13 mouse cellular contexts compared by ENCODE assay signal in the genomic region with DNA sequence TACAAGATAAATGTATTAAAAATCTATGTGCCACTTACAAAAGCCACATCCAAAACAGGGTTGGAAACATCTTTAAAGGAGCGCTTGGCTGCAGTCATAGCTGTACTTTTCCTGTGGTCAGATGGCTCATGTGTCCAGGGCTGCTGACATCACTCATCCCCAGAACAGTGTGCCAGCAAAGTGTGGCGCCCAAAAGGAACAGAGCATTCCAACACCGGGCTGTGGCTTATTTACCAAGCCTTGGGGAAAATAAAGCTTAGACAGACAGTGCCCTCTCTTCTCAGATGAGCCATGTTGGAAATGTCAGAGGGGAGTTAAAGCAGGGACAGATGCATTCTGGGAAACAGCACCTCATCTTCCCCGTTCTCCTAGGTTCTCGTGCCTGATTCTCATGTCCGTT. TPM values are rescaled to one million over a fixed set of nuclear protein-coding genes. Genes with fewer than 3 reads are reported as not detected.
DNase-seq lines count a peak whose midpoint lies in the region; ATAC-seq and TF ChIP-seq lines count a peak whose summit lies in the region.
"Had no signal": no experiment of that assay in that cellular context is flagged by ENCODE, and none has a peak within 500 bp of the region (broad histone marks: within the 10 kb centered on the region; RNA-seq: fewer than 3 reads in every experiment).

No protein-coding gene starts in this region.

- WGBS in liver, adult 2 months: 70% methylated on average over 6 of the region's 6 CpGs
- 83% methylated on average over 6 of the region's 6 CpGs for WGBS in intestine, embryonic 15.5 days

- no peak for TF ChIP-seq CTCF in gastrocnemius, adult 2 months (IDR thresholded peaks at IDR 0.05)
- no peak for TF ChIP-seq CTCF in liver, adult 2 months (IDR thresholded peaks at IDR 0.05; ENCODE audit: low read depth, low read length)

- ATAC-seq in intestine, embryonic 15.5 days: no peak

- no peak for TF ChIP-seq POLR2A in liver, adult 2 months (IDR thresholded peaks at IDR 0.05; ENCODE audit: extremely low read depth, insufficient read depth, low read length)

- peak overlapping the region; percentile 29 for H3K4me3 ChIP-seq in gastrocnemius, adult 2 months
- no peak overlapping the region for H3K4me3 ChIP-seq in liver, adult 2 months (ENCODE audit: insufficient read depth, low read depth, low read length)
- H3K4me3 ChIP-seq in intestine, embryonic 15.5 days (replicated peaks): no peak overlapping the region
- H3K4me3 ChIP-seq: embryonic facial prominence, embryonic 10.5 days; layer of hippocampus, adult 2 months; liver, embryonic 13.5 days; midbrain, embryonic 12.5 days had no signal

- H3K79me2 ChIP-seq in liver, adult 2 months (ENCODE audit: control insufficient read depth, insufficient read depth, low read length): no peaks in the 10 kb centered on the region

- no peak overlapping the region for H3K4me2 ChIP-seq in intestine, embryonic 15.5 days (replicated peaks)
- H3K4me2 ChIP-seq: liver, embryonic 13.5 days; midbrain, embryonic 12.5 days had no signal

- H3K27ac ChIP-seq in gastrocnemius, adult 2 months: peak overlapping the region; percentile 88
- no peak overlapping the region for H3K27ac ChIP-seq in liver, adult 2 months (replicated peaks; ENCODE audit: insufficient read depth, low read depth, low read length)
- H3K27ac ChIP-seq in intestine, embryonic 15.5 days: no peak overlapping the region
- H3K27ac ChIP-seq: embryonic facial prominence, embryonic 10.5 days; layer of hippocampus, adult 2 months; liver, embryonic 13.5 days; midbrain, embryonic 12.5 days had no signal

- peaks cover 2% of the 10 kb centered on the region; the same call in 1 of the 2 replicates for H3K4me1 ChIP-seq in liver, adult 2 months (ENCODE audit: control insufficient read depth, insufficient read depth, low read length)
- no peaks in the 10 kb centered on the region for H3K4me1 ChIP-seq in intestine, embryonic 15.5 days (replicated peaks)
- H3K4me1 ChIP-seq: embryonic facial prominence, embryonic 10.5 days; liver, embryonic 13.5 days; midbrain, embryonic 12.5 days had no signal

- intact Hi-C loops in gastrocnemius, adult 2 months (cut with DNase I): loop anchor here (1.0 kb wide), 1 partner anchor 31 kb away; no protein-coding TSS in a partner anchor

- peaks cover 28% of the 10 kb centered on the region for H3K36me3 ChIP-seq in liver, adult 2 months (ENCODE audit: control insufficient read depth, insufficient read depth, low read length)
- no peaks in the 10 kb centered on the region for H3K36me3 ChIP-seq in intestine, embryonic 15.5 days

- H3K9ac ChIP-seq in liver, adult 2 months (ENCODE audit: low read depth, low read length): no peak overlapping the region
- H3K9ac ChIP-seq in intestine, embryonic 15.5 days: no peak overlapping the region
- H3K9ac ChIP-seq: liver, embryonic 13.5 days; midbrain, embryonic 12.5 days had no signal

- peak; percentile 80 for DNase-seq in gastrocnemius, adult 2 months
- DNase-seq in gastrocnemius, postnatal 10 days: no peak
- DNase-seq in liver, adult 2 months (ENCODE audit: extremely low read depth, low read depth, low spot score): peak; percentile 18
- DNase-seq in liver: no peak
- peak; percentile 53 for DNase-seq in cerebellum, adult 9-11 months
- DNase-seq in right cerebral cortex, postnatal 10 days (ENCODE audit: low spot score in 2 of 2): no peak
- DNase-seq: liver, embryonic 13.5 days; thymus, postnatal 25 days had no signal

- no peaks in the 10 kb centered on the region for H3K27me3 ChIP-seq in liver, adult 2 months (ENCODE audit: control insufficient read depth, insufficient read depth, low read length)
- H3K27me3 ChIP-seq in intestine, embryonic 15.5 days (replicated peaks): no peaks in the 10 kb centered on the region
- H3K27me3 ChIP-seq: CH12.LX; liver, embryonic 13.5 days; midbrain, embryonic 12.5 days had no signal

- no peaks in the 10 kb centered on the region for H3K9me3 ChIP-seq in intestine, embryonic 15.5 days
- H3K9me3 ChIP-seq: embryonic facial prominence, embryonic 10.5 days; liver, embryonic 13.5 days; midbrain, embryonic 12.5 days had no signal

RNA-seq across cellular contexts. Expression of a gene that starts 35.5 kb away (rescaled TPM):
- 10 to 100 TPM; 90.3 to 94.4 TPM for total RNA-seq in gastrocnemius, adult 2 months (2021)
- total RNA-seq in gastrocnemius, postnatal 10 days (2021): 10 to 100 TPM; 36.7 to 39.7 TPM
- 57.8 and 75.6 TPM in 2 replicates for total RNA-seq in liver, adult 2 months (2014; rRNA removed)
- 9.5 and 10.9 TPM in 2 replicates for polyA plus RNA-seq in liver, adult 2 months (2012; rRNA removed)
- polyA plus RNA-seq in intestine, embryonic 15.5 days (2015; fragmentation: Nextera tagmentation; extraction: Ambion mirVana): 26.2 and 31.0 TPM in 2 replicates

Comparison
In these comparisons a context has a peak if more than half of its experiments do, and no peak if none do; other contexts are left out.
1. DNase-seq: peak in gastrocnemius, adult 2 months (single experiment), liver, adult 2 months (single experiment) and cerebellum, adult 9-11 months (single experiment); none in gastrocnemius, postnatal 10 days (single experiment), liver (single experiment) and right cerebral cortex, postnatal 10 days (0 of 2).